ENCODE assay signal across 8 mouse cellular contexts in the genomic region with DNA sequence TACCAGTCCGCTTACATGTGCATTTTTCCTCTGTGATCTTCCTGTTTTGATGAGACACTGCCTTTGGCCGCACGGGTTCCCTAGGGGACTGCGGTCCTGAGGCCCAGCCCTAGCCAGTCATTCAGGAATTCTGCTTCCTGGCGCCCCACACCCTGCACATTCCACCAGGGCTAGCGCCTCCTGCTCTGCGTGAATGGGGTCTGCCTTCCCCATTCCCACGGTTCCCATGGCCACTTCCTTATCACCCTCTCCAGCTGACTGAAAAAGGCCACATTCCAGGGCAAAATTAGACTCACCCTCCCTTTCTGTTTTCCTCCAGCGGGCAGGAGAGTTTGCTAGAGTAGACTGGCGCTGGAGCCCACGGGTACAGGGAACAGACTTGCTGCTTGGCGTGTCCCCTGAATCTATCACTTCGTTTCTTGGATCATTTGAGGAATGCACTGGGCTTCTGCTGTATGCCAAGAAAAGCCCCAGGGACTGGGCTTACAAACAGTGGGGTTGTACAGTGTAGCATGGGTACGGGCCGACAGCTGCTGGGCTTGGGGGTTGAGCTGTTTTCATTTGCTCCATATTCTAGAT. TPM values are rescaled to one million over a fixed set of nuclear protein-coding genes. Genes with fewer than 3 reads are reported as not detected.
DNase-seq lines count a peak whose midpoint lies in the region; ATAC-seq and TF ChIP-seq lines count a peak whose summit lies in the region.

No protein-coding gene starts in this region.

- H3K4me1 ChIP-seq in E14TG2a.4 (replicated peaks; ENCODE audit: low read depth, low read length), result peaks cover 66% of the 10 kb centered on the region
- H3K4me1 ChIP-seq in hindbrain, postnatal 0 days (ENCODE audit: insufficient read depth, low read length), result peaks cover 12% of the 10 kb centered on the region
- H3K4me1 ChIP-seq in liver, embryonic 14.5 days (replicated peaks; ENCODE audit: control insufficient read depth in 2 of 2, insufficient read depth in 2 of 2, low read length in 1 of 2), result peaks cover 0 to 13% of the 10 kb centered on the region in 2 experiments; a peak in 2 of 4 replicates

- peak overlapping the region; percentile 5; the same call in 1 of the 2 replicates for H3K4me2 ChIP-seq in hindbrain, postnatal 0 days (ENCODE audit: low read depth, low read length)
- no peak overlapping the region for H3K4me2 ChIP-seq in liver, embryonic 14.5 days (ENCODE audit: low read depth)

- H3K27ac ChIP-seq in hindbrain, postnatal 0 days, result peak overlapping the region; percentile 72
- no peak overlapping the region for H3K27ac ChIP-seq in liver, embryonic 14.5 days

- ATAC-seq in hindbrain, postnatal 0 days, result peak; percentile 76
- ATAC-seq in liver, embryonic 14.5 days (ENCODE audit: insufficient read depth), result peak; percentile 69

- peak; percentile 70 for DNase-seq in adrenal gland, postnatal 25 days
- peak; percentile 78 for DNase-seq in gastrocnemius, postnatal 10 days
- peak; percentile 72 for DNase-seq in hindbrain, postnatal 0 days (ENCODE audit: low spot score)
- no peak for DNase-seq in liver, embryonic 14.5 days (ENCODE audit: low read depth in 3 of 3, low spot score in 3 of 3)
- DNase-seq in ovary, postnatal 36 days (ENCODE audit: low spot score), result peak; percentile 59
- no peak for DNase-seq in right cerebral cortex, adult 2 months (ENCODE audit: low spot score in 2 of 2)
- no peak for DNase-seq in layer of hippocampus, adult 18-20 months (ENCODE audit: low spot score in 2 of 2)

- H3K9me3 ChIP-seq in E14TG2a.4 (ENCODE audit: low read length), result no peaks in the 10 kb centered on the region
- no peaks in the 10 kb centered on the region for H3K9me3 ChIP-seq in hindbrain, postnatal 0 days (ENCODE audit: low read length)
- no peaks in the 10 kb centered on the region for H3K9me3 ChIP-seq in liver, embryonic 14.5 days (ENCODE audit: control insufficient read depth, low read length)

- TF ChIP-seq EP300 in liver, embryonic 14.5 days (IDR thresholded peaks at IDR 0.05; ENCODE audit: low read depth), result no peak

- 0 out of 2 replicates have a peak overlapping the region, but pooled peaks have one; percentile 13 for H3K9ac ChIP-seq in hindbrain, postnatal 0 days (replicated peaks; ENCODE audit: low read length)
- no peak overlapping the region for H3K9ac ChIP-seq in liver, embryonic 14.5 days (replicated peaks)

- 27% methylated on average over 15 of the region's 15 CpGs for WGBS in hindbrain, postnatal 0 days
- WGBS in liver, embryonic 14.5 days (ENCODE audit: insufficient replicate concordance), result 68% methylated on average over 15 of the region's 15 CpGs

- peaks cover 42% of the 10 kb centered on the region for H3K36me3 ChIP-seq in E14TG2a.4 (ENCODE audit: insufficient read depth, low read length)
- H3K36me3 ChIP-seq in hindbrain, postnatal 0 days (ENCODE audit: insufficient read depth, low read length), result no peaks in the 10 kb centered on the region
- no peaks in the 10 kb centered on the region; the same call in 1 of the 2 replicates for H3K36me3 ChIP-seq in liver, embryonic 14.5 days (replicated peaks; ENCODE audit: control insufficient read depth, insufficient read depth, low read depth)

- H3K27me3 ChIP-seq in E14TG2a.4 (ENCODE audit: insufficient read depth, low read length), result no peaks in the 10 kb centered on the region
- H3K27me3 ChIP-seq in hindbrain, postnatal 0 days (ENCODE audit: insufficient read depth, low read length), result no peaks in the 10 kb centered on the region
- no peaks in the 10 kb centered on the region for H3K27me3 ChIP-seq in liver, embryonic 14.5 days (ENCODE audit: control insufficient read depth, insufficient read depth, low read length)

- H3K4me3 ChIP-seq in E14TG2a.4 (replicated peaks; ENCODE audit: low read length), result peak overlapping the region; percentile 54
- H3K4me3 ChIP-seq in hindbrain, postnatal 0 days (ENCODE audit: low read length), result no peak overlapping the region
- no peak overlapping the region for H3K4me3 ChIP-seq in liver, embryonic 14.5 days (ENCODE audit: insufficient read depth in 1 of 2, low read depth in 2 of 2, low read length in 2 of 2)

- no peak for TF ChIP-seq CTCF in E14TG2a.4 (conservative IDR thresholded peaks at IDR 0.05; ENCODE audit: low read length)
- no peak for TF ChIP-seq CTCF in hindbrain, postnatal 0 days (IDR thresholded peaks at IDR 0.05; ENCODE audit: low read depth)
- TF ChIP-seq CTCF in liver, embryonic 14.5 days (IDR thresholded peaks at IDR 0.05; ENCODE audit: low read depth), result no peak

RNA-seq across cellular contexts. Expression of a gene that starts 22.7 kb away (rescaled TPM):
- total RNA-seq in adrenal gland, postnatal 25 days (2021), result 30.8 and 37.8 TPM in 2 replicates
- 10 to 100 TPM; 40.3 to 43.3 TPM for total RNA-seq in gastrocnemius, postnatal 10 days (2021)
- total RNA-seq in hindbrain, postnatal 0 days (2014; rRNA removed), result 50.5 and 51.4 TPM in 2 replicates
- 25.3 and 27.0 TPM in 2 replicates for polyA plus RNA-seq in hindbrain, postnatal 0 days (2015; fragmentation: Nextera tagmentation; extraction: Ambion mirVana)
- 25.0 and 26.8 TPM in 2 replicates for polyA plus RNA-seq in liver, embryonic 14.5 days (2012; rRNA removed)
- 25.9 and 29.9 TPM in 2 replicates for polyA plus RNA-seq in liver, embryonic 14.5 days (2014; fragmentation: Nextera tagmentation; extraction: Ambion mirVana)
- 10 to 100 TPM; 24.8 to 28.2 TPM for total RNA-seq in layer of hippocampus, adult 18-20 months (2021)

RNA-seq across cellular contexts. Expression of a gene that starts 23.4 kb away (rescaled TPM):
- total RNA-seq in adrenal gland, postnatal 25 days (2021), result 138 and 168 TPM in 2 replicates
- total RNA-seq in gastrocnemius, postnatal 10 days (2021), result 100 to 1,000 TPM; 115 to 117 TPM
- 235 and 250 TPM in 2 replicates for total RNA-seq in hindbrain, postnatal 0 days (2014; rRNA removed)
- 81.2 and 93.5 TPM in 2 replicates for polyA plus RNA-seq in hindbrain, postnatal 0 days (2015; fragmentation: Nextera tagmentation; extraction: Ambion mirVana)
- polyA plus RNA-seq in liver, embryonic 14.5 days (2012; rRNA removed), result 26.0 and 27.5 TPM in 2 replicates
- 31.3 and 33.4 TPM in 2 replicates for polyA plus RNA-seq in liver, embryonic 14.5 days (2014; fragmentation: Nextera tagmentation; extraction: Ambion mirVana)
- 100 to 1,000 TPM; 120 to 129 TPM for total RNA-seq in layer of hippocampus, adult 18-20 months (2021)

Comparison
In these comparisons a context has a peak if more than half of its experiments do, and no peak if none do; other contexts are left out.
1. DNase-seq: peak in adrenal gland, postnatal 25 days (single experiment), gastrocnemius, postnatal 10 days (single experiment), hindbrain, postnatal 0 days (single experiment) and ovary, postnatal 36 days (single experiment); none in liver, embryonic 14.5 days (0 of 3), right cerebral cortex, adult 2 months (0 of 2) and layer of hippocampus, adult 18-20 months (0 of 2).